Mouse (Mus musculus): ENCODE data around the gene Cdkl3.

Cdkl3 gene

DNA sequence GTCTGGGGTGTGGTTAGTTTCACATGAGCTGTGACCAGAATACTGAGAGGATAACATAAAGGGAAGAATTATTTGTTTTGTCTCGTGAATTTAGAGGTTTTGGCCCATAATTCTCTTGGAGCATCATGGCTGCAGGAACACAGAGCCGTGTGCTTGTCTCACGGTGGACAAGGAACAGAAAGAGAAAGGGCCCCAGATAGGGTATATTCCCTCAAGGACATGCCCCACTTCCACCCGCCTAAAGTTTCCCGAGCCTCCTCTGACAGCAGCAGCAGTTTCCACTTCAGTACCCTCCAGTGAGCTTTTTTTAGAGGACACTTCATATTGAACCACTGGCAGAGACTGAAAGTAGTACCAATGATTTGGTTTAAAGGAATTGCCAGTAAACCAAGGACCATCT is 7.5 kb downstream of the Cdkl3 start:
- 80% methylated on average over 5 of the region's 5 CpGs for WGBS

DNA sequence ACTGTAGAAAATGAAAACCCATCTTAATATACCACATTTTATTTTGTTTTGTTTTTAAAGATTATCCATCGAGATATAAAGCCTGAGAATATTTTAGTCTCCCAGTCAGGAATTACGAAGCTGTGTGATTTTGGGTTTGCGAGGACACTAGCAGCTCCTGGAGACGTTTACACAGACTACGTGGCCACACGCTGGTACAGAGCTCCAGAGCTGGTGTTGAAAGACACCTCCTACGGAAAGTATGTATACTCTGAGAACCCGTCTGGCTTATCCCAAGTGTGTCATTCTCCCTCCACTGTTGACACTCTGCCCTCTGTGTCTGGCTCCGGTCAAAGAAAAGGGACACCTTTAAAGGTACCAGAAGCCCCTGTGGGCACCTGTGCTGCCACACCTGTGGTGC is 14.2 kb downstream of the Cdkl3 start:
- WGBS = 56% methylated on average over 9 of the region's 9 CpGs

DNA sequence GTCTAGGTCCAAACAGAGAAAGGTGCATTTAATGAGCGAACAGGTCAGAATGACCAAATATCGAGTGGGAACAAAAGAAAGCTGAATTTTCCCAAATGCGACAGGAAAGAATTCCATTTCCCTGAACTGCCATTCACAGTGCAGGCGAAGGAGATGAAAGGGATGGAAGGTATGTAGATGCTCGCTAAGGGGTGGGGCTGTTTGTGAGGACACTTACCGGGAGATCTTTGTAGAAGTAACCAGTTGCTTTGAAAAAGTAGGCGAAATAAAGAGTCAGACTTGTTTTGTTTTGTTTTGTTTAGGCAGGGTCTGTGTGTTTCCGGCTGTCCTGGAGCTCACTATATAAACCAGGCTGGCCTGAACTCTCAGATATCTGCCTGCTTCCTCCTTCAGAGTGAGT is 28.3 kb downstream of the Cdkl3 start:
- 80% methylated on average over 8 of the region's 8 CpGs for WGBS

DNA sequence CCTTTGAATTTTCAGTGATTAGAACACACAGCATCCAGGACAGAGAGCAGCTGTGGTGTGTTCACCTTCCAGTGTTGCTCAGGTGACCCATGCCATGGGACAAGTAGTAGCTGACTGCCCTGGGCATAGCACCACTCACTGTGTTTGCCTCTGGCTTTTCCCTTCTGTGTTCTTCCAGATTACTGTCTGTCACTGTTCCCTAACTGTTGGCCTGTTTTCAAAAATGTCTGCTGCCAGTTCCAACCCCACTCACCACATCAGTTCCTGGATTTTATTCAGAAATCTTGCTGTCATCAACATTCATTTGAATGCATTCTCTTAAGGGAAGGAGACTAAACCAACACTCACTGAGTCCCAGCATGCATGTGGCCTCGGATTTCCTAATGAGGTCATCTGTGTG is 29.9 kb downstream of the Cdkl3 start:
- WGBS = 73% methylated on average over 1 of the region's 1 CpGs

DNA sequence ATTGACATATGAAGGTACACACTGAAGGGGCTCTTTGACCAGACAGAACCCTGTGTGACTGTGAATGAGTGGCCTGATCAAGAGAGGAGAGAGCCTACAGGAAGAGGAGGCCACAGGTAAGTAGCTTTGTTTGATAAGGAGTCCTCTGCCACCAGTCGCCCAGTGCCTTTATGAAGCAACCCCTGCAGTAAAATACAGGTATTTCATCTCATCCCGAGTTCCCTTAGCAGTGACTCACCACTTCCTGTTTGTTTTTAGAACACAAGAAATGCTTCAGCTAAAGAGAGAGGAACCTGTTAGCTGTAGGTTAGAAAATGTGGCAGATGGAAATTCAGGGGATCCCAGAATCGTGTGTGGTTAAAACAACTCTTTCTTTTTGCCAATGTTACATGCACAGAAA is 31.9 kb downstream of the Cdkl3 start:
- 65% methylated on average over 3 of the region's 3 CpGs for WGBS

DNA sequence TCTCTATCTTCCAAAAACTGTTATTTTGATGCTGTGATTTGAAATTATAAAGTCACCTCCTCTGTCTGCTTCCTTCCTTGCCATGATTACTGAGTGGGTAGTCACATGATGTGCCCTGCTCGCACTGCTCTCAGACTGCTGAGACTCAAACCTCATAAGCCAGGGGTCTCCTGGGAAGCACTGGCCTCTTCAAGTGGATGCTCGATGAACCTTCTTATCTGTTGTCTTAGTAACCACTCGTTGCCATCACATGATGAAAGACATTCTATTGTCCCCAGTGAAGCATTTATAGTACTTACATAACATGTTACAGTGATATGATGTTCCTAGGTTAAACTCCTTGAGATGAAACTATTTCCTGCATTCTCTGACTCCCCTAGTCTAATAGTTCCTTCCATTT is 33.6 kb downstream of the Cdkl3 start:
- WGBS = 67% methylated on average over 3 of the region's 3 CpGs

DNA sequence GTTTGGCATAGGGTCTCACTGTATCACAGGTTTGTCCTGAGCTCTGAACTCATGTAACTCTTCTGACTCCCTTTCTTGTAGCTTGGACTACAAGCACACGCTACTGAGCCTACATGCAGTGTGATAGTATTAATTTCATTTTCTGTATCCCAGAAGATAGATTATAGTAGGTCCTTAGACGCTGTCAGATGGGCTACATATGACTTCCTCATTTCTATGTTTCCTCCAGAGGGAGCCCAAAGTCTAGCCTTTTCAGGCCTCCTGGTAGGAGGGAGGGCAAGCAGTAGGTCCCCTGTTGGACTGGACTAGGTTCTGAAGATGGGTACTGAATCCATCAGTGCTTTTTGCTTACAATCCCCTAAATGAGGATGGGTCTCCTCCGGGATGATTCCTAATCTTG is 39.2 kb downstream of the Cdkl3 start:
- 65% methylated on average over 3 of the region's 3 CpGs for WGBS

DNA sequence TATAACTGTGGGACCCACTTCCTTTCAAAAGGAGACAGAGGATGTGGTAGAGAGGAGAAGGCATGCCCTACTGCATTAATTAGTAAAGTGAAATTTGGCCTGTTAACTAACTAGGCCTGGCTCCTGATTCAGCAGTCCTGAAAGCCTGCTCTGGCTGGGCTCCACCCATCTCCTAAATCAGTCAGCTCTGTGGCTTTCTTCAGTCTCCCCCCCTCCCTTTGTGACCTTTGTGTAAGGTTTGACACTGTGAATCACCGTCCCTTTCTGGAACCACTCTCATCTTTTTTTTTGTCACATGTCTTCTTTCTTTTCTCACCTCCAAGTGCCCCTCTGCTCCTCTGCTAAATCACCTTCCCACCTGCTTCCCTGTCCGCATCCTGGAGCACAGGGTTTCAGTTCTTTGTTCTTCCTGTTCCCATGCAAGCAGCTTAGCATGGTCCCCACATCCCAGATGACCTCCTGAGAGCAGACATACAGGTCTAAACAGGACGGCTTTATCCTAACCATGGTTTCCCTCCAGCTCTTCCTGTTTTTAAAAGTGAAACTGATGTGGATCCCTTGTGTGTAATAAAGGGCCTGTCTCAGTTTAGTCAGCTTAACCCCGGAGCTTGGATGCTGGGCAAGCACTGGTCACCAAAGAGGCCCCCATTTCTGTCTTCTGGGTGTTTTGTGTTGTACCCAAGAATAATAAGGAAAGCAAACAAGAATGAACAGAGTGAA is 42.6 kb downstream of the Cdkl3 start:
- WGBS = 71% methylated on average over 4 of the region's 4 CpGs

DNA sequence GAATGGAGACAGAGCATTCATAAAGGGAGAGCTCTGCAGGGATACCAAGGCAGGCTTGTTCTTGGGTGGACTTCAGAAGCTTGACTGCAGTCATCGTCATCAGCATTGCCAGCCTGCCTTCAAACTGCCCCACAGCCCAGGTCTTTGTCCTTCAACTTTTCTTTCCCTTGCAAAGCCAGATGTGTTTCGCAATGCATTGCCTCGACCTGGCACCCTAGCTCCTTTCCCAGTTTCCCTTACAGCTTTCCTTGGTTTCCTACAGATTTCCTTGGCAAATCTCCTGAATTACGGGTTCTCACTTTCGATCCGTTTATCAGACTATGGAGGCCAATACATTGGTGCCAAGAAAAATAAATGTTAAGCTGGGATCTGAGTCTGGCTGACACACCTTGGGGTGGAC is 49.4 kb downstream of the Cdkl3 start:
- WGBS = 79% methylated on average over 6 of the region's 6 CpGs

DNA sequence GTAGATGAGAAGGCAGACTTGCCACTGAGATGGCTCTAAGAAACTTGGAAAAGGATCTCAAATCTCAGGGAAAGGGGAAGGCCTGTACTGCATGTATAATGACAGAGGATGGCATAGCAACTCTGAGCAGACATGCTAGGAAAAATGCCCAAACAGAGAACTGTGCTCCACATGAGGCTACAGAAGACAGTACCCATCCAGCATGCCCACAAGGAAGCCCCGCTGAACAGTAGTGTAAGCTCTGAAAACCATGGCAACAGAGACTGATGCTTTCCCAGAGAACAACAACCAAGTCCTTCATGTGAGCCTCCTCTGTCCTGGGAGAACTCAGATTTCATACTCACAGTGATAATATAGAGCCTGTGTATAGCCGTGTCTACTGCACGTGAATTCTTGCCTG is 50.7 kb downstream of the Cdkl3 start:
- 52% methylated on average over 3 of the region's 3 CpGs for WGBS

DNA sequence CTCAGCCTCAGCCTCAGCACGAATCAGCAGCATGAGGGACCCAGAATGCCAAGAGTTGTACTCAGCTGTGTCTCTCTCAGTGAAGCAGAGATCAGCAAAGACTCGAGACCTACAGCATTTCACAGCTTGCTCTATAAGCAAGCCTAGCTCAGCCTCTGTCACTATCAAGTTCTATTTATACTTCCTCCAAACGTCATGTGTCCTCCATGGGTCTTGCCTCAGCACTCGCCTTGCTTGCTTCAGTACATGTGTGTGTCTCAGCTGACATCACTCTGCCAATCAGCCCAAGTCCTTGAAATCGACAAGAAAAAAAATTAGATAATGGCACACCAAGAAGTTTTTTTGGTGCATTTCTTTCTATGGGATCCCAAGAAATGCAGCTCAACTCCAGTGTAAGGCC is 52.2 kb downstream of the Cdkl3 start:
- 63% methylated on average over 5 of the region's 5 CpGs for WGBS

DNA sequence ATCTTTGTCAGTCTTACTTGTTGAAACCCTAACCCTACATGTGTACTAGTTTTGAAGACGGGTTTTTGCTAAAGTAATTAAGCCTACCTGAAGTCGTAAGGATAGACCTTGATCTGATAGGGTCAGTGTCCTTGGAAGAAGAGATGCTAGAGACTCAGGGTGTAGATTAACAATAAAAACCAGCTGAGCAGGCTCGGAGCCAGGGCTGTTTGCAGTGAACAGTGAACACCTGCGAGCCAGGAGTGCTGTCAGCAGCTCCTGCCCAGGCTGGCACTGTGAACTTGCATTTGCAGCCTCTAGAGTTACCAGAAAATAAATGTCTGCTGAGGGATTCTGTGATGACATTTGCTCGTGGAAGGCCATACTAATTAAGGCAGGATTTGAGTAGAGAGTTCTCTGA is 55.0 kb downstream of the Cdkl3 start:
- WGBS = 85% methylated on average over 5 of the region's 5 CpGs

DNA sequence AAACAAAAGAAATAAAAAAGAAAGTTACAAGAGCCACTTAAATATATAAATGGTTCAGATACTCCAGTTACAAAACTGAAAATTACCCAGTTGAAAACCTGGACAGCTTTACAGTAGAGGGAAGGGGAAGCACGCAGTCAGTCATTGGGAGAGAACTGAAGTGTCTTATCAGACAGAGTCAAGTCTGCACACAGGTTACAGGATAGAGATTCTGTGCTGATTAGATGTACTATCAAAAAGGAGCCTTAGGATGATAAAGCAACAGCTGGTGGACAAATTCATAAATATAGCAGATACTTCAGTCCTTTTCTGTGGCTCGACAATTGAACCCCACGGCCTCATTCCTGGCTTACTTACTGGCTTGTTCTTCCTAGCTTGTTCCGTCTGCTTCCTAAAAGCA is 56.3 kb downstream of the Cdkl3 start:
- 94% methylated on average over 4 of the region's 4 CpGs for WGBS

DNA sequence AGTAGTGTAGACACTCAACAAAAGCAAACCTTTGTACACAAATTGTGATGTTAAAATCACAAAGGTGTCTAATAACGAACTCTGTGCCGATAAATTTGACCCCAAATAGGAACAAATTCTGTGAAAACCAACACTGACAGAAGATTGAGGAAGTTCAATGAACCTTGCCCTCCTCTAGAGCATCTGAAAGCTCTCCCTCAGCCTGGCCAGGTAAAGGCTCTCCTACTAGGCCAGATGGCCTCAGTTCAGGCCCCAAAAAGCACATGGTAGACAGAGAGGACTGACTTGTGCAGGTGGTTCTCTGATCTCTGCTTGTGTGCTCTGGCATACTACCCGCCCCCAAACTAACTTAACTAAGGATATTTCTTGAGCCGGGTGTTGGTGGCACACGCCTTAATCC is 58.4 kb downstream of the Cdkl3 start:
- WGBS = 97% methylated on average over 5 of the region's 5 CpGs

DNA sequence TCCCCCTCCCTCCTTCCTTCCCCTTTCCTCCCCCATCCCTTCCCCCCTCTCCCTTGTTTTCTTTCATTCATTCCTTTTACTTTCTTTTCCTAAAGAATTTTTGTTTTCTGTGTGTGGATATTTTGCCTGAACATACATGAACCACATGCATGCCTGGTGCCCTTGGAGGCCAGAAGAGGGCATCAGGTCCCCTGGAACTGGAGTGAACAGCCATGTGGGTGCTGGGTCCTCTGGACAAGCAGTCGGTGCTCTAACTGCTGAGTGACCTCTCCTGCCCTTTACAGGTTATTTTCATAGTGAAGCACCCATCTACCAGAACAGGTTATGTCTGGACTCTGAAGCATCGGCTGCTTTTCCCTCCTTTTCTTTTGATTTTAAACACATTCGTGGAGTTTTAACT is 60.4 kb downstream of the Cdkl3 start:
- 51% methylated on average over 3 of the region's 3 CpGs for whole genome bisulfite sequencing

DNA sequence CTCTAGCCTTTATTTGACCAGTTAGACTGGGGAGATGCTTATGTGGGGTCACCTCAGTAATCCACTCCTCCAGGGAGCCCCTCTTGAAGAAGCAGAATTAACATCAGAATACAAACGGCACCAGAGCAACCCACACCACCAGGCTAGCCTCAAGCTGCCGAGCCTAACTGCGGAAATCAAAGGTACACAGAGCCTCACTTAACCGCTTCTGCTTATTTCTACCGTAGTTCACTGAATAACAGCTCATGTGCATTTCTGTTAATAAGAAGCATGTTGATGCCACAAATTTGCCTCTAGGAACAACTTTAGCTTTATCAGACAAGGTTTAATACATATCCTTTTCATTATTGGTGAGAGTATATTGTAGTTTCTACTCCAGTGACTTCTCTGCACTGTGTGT is 61.8 kb downstream of the Cdkl3 start:
- 69% methylated on average over 5 of the region's 5 CpGs for WGBS

DNA sequence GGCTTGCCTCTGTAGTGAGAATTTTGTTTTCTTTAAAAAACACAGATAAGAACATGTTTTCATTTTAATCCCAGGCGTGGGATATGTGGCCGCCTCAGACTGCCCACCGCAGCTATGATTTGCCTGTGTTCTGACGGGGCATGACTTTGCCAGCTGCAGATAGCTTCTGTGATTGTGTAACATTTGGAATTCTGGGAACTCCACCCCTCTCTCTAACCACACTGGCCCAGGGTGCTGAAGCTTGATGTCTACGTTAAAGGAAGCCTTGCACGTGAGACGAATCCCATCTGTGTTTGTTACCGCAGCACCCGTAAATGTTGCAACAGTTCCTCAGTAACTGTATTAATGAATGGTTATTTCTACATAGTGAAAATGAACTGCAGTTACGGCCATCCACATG is 67.7 kb downstream of the Cdkl3 start:
- WGBS = 81% methylated on average over 10 of the region's 10 CpGs

DNA sequence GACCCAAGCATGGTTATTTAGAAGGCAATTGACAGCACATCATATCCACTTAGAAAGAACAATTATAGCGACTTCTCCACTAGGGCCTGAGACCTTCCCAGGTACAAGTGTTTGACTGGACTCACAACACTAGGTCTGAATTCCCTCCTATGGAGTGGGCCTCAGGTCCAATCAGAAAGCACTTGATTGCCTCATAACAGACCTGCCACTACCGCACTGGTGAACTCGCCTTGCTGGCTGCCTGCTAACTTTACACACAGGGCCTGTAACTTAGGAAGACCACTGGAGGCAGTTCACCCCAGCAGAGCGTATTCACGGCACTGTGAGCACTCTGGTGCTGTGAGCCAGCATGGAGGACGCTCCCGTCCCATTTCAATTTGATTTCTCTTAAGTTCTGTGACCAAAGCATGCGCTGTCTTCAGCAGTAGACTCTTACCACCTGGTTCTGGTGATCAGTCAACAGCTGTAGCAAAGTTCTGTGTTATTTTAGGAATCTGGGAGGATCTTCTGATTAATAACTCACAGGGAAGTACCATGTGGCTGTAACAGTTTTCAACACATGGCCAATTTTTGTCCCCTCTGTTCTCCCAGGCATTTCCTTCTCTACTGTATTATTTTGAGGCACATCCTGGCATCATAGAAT is 69.6 kb downstream of the Cdkl3 start:
- WGBS = 92% methylated on average over 8 of the region's 8 CpGs

DNA sequence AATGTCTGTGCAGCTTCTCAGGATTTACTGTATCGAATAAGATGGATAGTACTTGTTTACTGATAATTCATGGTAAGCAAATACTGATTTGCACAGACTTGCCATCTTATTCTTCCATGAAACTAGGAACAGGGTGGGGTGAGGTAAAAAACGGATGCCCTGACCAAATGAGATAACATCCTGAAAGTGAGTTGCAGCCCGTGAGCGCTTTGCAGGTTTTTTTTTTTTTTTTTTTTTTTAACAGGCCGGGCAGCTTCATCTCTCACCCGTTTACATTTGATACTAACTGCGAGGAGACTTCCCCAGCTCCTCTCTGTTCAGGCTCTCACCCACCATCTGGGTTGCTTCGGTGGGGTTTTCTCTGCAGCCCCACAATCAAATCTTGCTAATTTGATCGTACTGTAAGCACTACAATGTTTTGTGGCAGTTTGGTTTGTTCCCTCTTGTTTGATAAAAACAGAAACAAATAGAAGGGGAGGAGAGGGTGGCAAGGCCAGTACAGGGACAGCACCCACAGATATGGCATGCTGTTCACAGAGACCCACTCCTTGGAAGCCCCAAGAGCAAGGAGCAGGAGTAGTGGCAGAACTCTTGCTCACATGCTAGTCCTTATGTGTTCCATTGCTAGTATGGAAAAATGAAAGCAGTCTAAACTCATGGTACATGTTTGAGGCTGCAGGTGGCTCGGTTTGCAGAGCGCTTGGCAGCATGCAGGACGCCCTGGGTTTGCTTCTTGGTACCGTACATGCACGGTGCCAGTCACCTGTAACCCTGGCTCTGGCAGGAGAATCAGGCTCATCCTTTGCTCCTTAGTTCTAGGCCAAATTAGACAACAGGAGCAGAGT is 70.8 kb downstream of the Cdkl3 start:
- 78% methylated on average over 14 of the region's 14 CpGs for WGBS

DNA sequence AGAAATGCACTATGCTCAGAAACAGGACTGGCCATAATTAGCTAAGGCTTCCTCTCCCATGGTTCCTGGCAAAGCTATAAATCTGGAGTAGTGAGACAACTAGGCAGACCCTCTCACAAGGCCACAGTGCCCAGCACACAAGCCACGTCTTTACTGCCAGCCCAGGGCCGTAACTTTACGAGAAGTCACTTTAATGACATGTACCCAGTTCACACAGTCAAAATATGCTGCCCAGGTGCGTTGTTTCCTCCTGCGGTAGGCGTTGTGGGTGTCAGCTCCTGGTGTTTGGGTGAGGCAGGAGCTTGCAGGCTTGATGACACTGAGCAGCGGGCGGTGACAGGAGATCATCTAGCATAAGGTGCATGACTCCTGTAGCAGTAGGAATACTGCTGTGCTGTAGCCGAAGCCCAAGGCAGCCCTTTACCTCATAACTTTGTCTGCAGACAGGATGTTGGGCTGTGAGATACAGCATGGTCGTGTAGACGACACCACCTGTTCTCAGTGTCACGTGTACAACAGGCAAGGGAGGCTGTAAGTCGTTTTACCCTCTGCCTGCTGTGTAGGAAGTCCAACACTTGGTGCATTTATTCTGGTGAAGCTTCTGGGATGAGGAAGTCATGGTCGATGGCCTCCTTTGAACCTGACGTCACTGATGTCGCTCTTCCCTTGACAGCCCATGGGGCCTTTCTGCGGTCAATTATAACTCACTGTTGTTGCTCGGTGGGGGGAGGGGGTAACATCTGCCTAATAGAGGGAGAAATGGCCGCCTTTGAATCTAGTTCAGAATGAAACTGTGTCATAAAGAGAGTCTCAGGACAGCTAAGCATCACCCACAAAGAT is 72.0 kb downstream of the Cdkl3 start:
- 67% methylated on average over 19 of the region's 19 CpGs for WGBS

DNA sequence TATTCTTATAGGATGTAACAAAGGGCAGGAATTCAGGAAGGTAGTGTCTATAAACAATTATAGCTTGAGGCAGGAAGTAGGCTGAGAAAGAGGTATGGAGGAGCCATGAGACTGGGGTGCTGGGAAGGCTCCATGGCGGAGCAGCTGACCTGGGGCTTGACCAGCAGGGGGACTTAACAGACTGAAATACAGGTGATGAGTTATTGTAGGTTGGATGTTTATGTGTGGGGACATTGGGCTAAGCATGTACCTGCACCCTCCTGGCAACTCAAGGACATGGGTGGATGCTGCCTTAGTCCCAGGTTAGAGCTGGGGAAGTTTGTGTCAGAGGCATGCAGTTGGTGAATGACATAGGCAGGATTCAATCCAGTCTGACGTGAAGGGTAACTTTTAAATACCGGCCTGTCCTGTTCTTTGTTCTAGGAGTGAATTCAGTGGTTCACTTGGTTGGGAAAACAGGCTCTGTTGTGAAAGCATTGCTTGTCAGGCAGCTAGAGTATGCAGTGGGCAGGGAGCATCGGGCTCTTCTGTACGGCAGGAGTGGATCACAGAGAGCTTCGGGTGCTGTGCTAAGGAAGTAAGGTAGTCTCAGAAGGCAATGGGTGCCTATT is 72.8 kb downstream of the Cdkl3 start:
- 77% methylated on average over 6 of the region's 6 CpGs for WGBS

DNA sequence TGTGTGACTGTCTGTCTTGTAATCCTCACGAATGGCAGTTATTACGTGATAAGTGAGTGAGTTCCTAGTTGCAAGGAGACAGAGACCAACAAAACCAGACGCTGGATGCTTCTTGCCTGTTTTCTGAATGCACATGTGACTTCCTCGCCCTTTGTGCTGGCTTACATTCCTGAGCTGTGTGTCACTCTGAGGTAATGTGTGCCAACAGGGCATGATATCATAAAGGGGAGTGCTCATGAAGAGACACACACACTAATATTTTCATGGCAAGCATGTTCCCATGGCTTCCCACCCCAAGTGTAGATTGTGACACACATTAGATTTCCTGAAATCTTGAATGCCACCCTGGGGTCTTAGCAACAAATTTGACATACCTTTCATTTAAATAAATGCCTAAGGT is 73.9 kb downstream of the Cdkl3 start:
- 78% methylated on average over 4 of the region's 4 CpGs for WGBS

Measured in cerebral cortex, adult 2 months (tissue).